Mouse (Mus musculus): ENCODE measurements around the gene Bag3. TPM values are rescaled to one million over a fixed set of nuclear protein-coding genes. Genes with fewer than 3 reads are reported as not detected.
A peak's percentile ranks its signal among the peaks of the same experiment; 100 is the strongest.

Gene Bag3
- polyA plus RNA-seq, 1 experiment from 2014 or later: 23.6 TPM

DNA sequence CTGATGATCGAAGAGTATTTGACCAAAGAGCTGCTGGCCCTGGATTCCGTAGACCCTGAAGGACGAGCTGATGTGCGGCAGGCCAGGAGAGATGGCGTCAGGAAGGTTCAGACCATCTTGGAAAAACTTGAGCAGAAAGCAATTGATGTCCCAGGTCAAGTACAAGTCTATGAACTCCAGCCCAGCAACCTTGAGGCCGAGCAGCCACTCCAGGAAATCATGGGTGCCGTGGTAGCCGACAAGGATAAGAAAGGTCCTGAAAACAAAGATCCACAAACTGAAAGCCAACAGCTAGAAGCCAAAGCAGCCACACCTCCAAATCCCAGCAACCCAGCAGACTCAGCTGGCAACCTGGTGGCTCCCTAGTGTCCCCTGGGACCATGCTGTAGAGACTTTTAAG lies 22.6 kb downstream of the Bag3 start:
- Histone ChIP-seq H3K4me1 (ENCODE audit: control insufficient read depth, insufficient read depth, low read length) (peaks cover 14% of the 10 kb centered on the region), H3K36me3 (ENCODE audit: control insufficient read depth, insufficient read depth, low read length) (peaks cover 59% of the 10 kb centered on the region), H3K27me3 (replicated peaks; ENCODE audit: control insufficient read depth, insufficient read depth, low read length) (no peaks in the 10 kb centered on the region), H3K4me3 (ENCODE audit: low read depth, low read length) (no peak overlapping the region), H3K9me3 (ENCODE audit: control insufficient read depth, low read length) (no peaks in the 10 kb centered on the region), H3K27ac (replicated peaks; ENCODE audit: low read depth, low read length) (no peak overlapping the region), H3K4me2 (ENCODE audit: low read depth, low read length) (no peak overlapping the region), H3K9ac (ENCODE audit: low read depth, low read length) (no peak overlapping the region)
- DNase-seq (ENCODE audit: low spot score) (no peak), ATAC-seq (ENCODE audit: low read depth) (no peak)
- 93% methylated on average over 8 of the region's 8 CpGs for WGBS

DNA sequence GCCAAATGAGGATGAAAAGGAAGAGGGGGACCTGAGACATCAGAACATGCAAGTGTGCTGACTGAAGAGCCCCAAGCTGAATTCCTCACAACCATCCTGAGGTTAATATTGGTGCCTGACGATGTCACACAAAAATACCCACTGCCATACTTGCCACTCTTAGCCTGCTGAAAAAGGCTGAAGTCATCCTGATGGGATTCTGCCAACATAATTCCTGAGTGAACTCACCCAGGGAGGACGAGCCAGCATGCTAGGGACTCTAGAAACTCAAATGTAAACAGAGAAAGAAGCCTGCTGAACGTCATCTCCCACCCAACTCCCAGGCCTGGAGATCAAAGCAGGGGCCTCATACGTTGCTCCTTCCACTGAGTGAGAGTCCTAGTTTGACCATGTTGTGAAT lies 25.7 kb downstream of the Bag3 start:
- Histone ChIP-seq H3K4me3 (ENCODE audit: low read depth, low read length) (no peak overlapping the region), H3K9me3 (ENCODE audit: control insufficient read depth, low read length) (no peaks in the 10 kb centered on the region), H3K4me1 (ENCODE audit: control insufficient read depth, insufficient read depth, low read length) (peaks cover 15% of the 10 kb centered on the region), H3K36me3 (ENCODE audit: control insufficient read depth, insufficient read depth, low read length) (peaks cover 38% of the 10 kb centered on the region), H3K27ac (replicated peaks; ENCODE audit: low read depth, low read length) (no peak overlapping the region), H3K27me3 (replicated peaks; ENCODE audit: control insufficient read depth, insufficient read depth, low read length) (no peaks in the 10 kb centered on the region), H3K4me2 (ENCODE audit: low read depth, low read length) (no peak overlapping the region), H3K9ac (ENCODE audit: low read depth, low read length) (no peak overlapping the region)
- WGBS: 42% methylated on average over 4 of the region's 4 CpGs
- DNase-seq (ENCODE audit: low spot score) (no peak), ATAC-seq (ENCODE audit: low read depth) (no peak)

DNA sequence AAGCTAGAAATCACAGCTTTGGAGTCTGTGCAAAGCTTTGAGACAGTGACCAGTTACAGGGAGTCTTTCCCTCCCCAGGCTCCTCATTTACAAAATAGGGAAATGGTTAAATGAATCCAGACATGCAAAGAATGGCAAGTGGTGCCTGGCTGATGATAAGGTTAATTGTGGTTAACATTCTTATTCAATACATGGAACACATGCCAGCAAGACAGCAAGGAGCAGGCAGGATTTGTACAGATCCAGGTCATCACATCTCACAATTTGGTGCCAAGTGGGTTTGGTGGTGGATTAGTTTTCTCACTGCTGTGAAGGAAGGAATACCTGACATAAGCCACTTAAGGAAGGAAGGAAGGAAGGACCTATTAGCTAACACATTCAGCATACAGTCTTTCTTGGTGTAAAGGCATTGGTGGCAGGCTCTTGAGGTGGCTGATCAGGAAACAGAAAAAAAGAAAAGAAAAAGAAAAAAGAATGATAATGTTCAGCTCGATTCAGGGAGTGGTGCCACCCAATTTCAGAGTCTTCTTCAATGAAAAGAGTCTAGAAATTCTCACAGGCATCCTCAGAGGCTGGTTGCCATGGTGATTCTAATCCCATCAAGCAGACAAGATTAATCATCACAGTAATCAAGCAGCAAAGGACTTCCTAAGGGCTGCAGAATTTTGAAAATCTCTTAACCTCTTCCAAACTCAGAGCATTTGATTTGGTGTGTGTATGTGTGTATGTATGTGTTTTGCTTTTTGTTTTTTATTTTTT lies 27.1 kb downstream of the Bag3 start:
- Histone ChIP-seq H3K4me2 (ENCODE audit: low read depth, low read length) (no peak overlapping the region), H3K27ac (replicated peaks; ENCODE audit: low read depth, low read length) (no peak overlapping the region), H3K27me3 (replicated peaks; ENCODE audit: control insufficient read depth, insufficient read depth, low read length) (no peaks in the 10 kb centered on the region), H3K9me3 (ENCODE audit: control insufficient read depth, low read length) (no peaks in the 10 kb centered on the region), H3K36me3 (ENCODE audit: control insufficient read depth, insufficient read depth, low read length) (peaks cover 31% of the 10 kb centered on the region), H3K9ac (ENCODE audit: low read depth, low read length) (no peak overlapping the region), H3K4me1 (ENCODE audit: control insufficient read depth, insufficient read depth, low read length) (peaks cover 15% of the 10 kb centered on the region), H3K4me3 (ENCODE audit: low read depth, low read length) (no peak overlapping the region)
- WGBS: 32% methylated on average over 1 of the region's 1 CpGs
- ATAC-seq (ENCODE audit: low read depth) (no peak), DNase-seq (ENCODE audit: low spot score) (no peak)

DNA sequence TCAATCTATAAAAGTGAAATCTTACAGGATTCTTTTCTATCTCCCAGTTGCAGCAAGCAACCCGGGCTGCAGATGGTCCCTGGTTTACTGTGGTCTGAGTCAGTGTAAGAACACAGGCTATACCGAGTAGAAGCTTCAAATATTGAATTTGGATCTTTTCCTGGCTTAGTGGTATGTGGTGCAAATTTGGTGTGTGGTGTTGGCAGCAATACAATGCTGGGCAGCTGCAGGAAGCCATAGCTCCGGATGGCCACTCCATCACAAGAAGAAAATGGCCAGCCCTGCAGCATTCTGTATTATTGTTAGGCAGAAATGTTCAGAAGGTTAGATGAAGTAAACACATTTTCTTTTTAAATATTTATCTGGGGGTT lies 27.7 kb downstream of the Bag3 start:
- Histone ChIP-seq H3K4me3 (ENCODE audit: low read depth, low read length) (no peak overlapping the region), H3K9ac (ENCODE audit: low read depth, low read length) (no peak overlapping the region), H3K4me2 (ENCODE audit: low read depth, low read length) (no peak overlapping the region), H3K36me3 (ENCODE audit: control insufficient read depth, insufficient read depth, low read length) (peaks cover 25% of the 10 kb centered on the region), H3K27ac (replicated peaks; ENCODE audit: low read depth, low read length) (no peak overlapping the region), H3K27me3 (replicated peaks; ENCODE audit: control insufficient read depth, insufficient read depth, low read length) (no peaks in the 10 kb centered on the region), H3K9me3 (ENCODE audit: control insufficient read depth, low read length) (no peaks in the 10 kb centered on the region), H3K4me1 (ENCODE audit: control insufficient read depth, insufficient read depth, low read length) (peaks cover 15% of the 10 kb centered on the region)
- DNase-seq (ENCODE audit: low spot score): no peak
- ATAC-seq (ENCODE audit: low read depth): no peak
- 49% methylated on average over 3 of the region's 3 CpGs for WGBS

DNA sequence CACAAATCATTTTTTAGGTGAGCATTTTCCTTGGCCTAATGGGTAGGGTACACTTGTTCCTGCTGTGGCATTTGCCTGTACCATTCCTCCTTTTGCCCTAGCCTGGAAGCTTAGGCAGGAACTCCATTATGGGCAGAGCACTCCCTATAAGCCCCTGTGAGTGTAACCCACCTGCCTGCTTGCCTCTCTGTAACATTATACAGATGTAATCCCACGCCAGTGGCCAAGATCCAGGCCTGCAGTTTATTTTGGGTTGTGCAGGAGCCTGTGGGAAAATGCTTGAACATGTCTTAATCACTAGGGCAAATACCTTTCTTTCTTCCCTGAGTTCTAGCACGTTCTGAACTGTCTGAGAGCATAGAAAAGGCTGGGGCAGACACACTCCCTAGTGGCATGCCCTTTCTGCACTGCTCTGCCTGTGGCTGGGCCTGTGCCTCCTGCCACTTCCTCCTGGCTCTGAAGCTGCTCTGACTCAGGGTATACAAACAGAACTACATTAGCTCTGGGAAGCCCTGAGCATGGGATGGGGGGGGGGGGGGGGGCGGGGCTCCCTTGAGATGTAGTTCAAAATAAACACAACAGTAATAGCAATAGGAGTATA lies 29.8 kb downstream of the Bag3 start:
- WGBS: 7% methylated on average over 3 of the region's 3 CpGs
- Histone ChIP-seq H3K4me1 (ENCODE audit: control insufficient read depth, insufficient read depth, low read length) (peaks cover 15% of the 10 kb centered on the region), H3K27ac (replicated peaks; ENCODE audit: low read depth, low read length) (0 out of 2 replicates have a peak overlapping the region, but pooled peaks have one; percentile 18), H3K36me3 (ENCODE audit: control insufficient read depth, insufficient read depth, low read length) (peaks cover 4% of the 10 kb centered on the region), H3K9ac (ENCODE audit: low read depth, low read length) (no peak overlapping the region), H3K4me2 (ENCODE audit: low read depth, low read length) (no peak overlapping the region), H3K4me3 (ENCODE audit: low read depth, low read length) (no peak overlapping the region), H3K27me3 (replicated peaks; ENCODE audit: control insufficient read depth, insufficient read depth, low read length) (no peaks in the 10 kb centered on the region), H3K9me3 (ENCODE audit: control insufficient read depth, low read length) (no peaks in the 10 kb centered on the region)
- ATAC-seq (ENCODE audit: low read depth): peak; percentile 89
- peak; percentile 79 for DNase-seq (ENCODE audit: low spot score)

DNA sequence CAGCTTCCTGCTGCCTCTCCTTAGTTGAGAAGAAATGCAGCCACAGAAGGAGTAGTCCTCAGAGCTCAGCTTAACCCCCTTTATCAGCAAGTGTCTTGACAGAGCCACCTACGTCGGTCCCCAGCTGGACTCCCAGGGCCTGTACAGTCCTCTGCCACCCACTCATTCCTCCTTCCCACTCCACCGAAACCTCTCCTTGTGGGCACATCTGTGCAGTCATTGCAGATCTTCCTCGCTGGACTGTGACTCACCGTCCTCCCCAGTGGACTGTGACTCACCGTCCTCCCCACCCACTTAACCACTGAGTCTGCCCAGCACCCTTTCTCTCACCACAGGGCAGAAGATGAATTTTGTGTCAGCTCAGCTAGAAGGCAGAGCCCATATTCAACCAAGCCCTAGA lies 31.1 kb downstream of the Bag3 start:
- H3K9me3 ChIP-seq (ENCODE audit: control insufficient read depth, low read length): no peaks in the 10 kb centered on the region
- no peak for ATAC-seq (ENCODE audit: low read depth)
- no peak overlapping the region for H3K4me3 ChIP-seq (ENCODE audit: low read depth, low read length)
- DNase-seq (ENCODE audit: low spot score): no peak
- no peaks in the 10 kb centered on the region for H3K36me3 ChIP-seq (ENCODE audit: control insufficient read depth, insufficient read depth, low read length)
- H3K4me1 ChIP-seq (ENCODE audit: control insufficient read depth, insufficient read depth, low read length): peaks cover 8% of the 10 kb centered on the region; the same call in 1 of the 2 replicates
- H3K27me3 ChIP-seq (replicated peaks; ENCODE audit: control insufficient read depth, insufficient read depth, low read length): no peaks in the 10 kb centered on the region
- H3K27ac ChIP-seq (replicated peaks; ENCODE audit: low read depth, low read length): no peak overlapping the region
- H3K9ac ChIP-seq (ENCODE audit: low read depth, low read length): no peak overlapping the region
- no peak overlapping the region for H3K4me2 ChIP-seq (ENCODE audit: low read depth, low read length)
- WGBS: 82% methylated on average over 6 of the region's 6 CpGs

DNA sequence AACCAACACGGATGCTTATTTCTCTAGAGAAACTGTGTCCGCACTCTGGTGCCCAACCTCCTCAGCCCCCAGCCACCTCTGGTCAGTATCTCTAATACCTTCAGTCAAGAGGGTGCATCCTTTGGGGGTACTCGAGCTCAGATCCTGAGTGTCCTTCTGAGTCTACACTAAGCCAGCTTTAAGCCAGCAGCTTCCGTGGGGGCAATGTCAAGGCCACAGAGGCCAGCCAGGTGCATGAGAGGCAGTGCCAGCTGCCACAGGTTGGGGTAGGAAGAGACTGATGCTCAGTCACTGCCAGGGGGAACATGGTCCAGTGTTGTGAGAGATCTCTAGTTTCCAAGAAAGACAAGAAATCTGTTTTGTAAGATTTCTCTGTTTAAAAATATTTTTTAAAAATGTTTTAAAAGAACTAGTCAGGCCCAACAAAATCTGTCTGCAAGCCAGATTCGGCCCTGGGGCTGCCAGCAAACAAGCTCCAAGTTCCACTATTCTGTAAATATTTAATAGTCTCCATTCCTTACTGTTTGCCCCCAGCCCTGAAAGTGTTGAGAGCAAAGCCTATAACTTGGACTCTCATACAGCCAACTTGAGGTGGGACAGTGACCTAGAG lies 31.8 kb downstream of the Bag3 start:
- DNase-seq (ENCODE audit: low spot score) (no peak), ATAC-seq (ENCODE audit: low read depth) (no peak)
- Histone ChIP-seq H3K9me3 (ENCODE audit: control insufficient read depth, low read length) (no peaks in the 10 kb centered on the region), H3K4me2 (ENCODE audit: low read depth, low read length) (no peak overlapping the region), H3K27ac (replicated peaks; ENCODE audit: low read depth, low read length) (no peak overlapping the region), H3K27me3 (replicated peaks; ENCODE audit: control insufficient read depth, insufficient read depth, low read length) (no peaks in the 10 kb centered on the region), H3K4me1 (ENCODE audit: control insufficient read depth, insufficient read depth, low read length) (peaks cover 3% of the 10 kb centered on the region; the same call in 1 of the 2 replicates), H3K9ac (ENCODE audit: low read depth, low read length) (no peak overlapping the region), H3K4me3 (ENCODE audit: low read depth, low read length) (no peak overlapping the region), H3K36me3 (ENCODE audit: control insufficient read depth, insufficient read depth, low read length) (no peaks in the 10 kb centered on the region)
- WGBS: 79% methylated on average over 5 of the region's 5 CpGs

DNA sequence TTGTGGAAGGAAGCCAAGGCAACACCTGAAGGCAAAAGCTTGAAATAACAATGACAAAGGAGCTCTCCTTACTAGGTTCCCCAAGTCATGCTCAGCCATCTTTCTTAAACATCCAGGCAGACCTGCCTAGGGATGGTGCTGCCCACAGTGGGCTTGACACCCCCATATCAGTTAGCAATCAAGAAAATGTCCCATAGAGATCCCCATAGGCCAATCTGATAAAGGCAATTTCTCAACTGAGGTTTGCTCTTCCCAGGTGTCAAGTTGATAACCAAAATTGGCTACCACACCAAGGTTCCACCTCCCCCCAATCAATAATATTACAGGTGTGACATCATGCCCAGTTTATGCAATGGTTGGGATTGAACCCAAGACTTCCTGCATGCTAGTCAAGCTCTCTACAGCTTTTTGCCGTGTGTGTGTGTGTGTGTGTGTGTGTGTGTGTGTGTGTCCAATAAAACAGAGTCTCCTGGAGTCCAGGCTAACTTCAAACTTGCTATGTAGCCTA lies 33.6 kb downstream of the Bag3 start:
- ATAC-seq (ENCODE audit: low read depth): no peak

More for the DNA sequence above, 33.6 kb downstream of the Bag3 start:
- no peak for DNase-seq (ENCODE audit: low spot score)
- 75% methylated on average over 1 of the region's 1 CpGs for WGBS
- H3K4me3 ChIP-seq (ENCODE audit: low read depth, low read length): no peak overlapping the region
- H3K36me3 ChIP-seq (ENCODE audit: control insufficient read depth, insufficient read depth, low read length): no peaks in the 10 kb centered on the region
- H3K9me3 ChIP-seq (ENCODE audit: control insufficient read depth, low read length): no peaks in the 10 kb centered on the region
- 0 out of 2 replicates have a peak, but pooled peaks cover 3% of the 10 kb centered on the region for H3K4me1 ChIP-seq (ENCODE audit: control insufficient read depth, insufficient read depth, low read length)
- H3K4me2 ChIP-seq (ENCODE audit: low read depth, low read length): no peak overlapping the region
- no peaks in the 10 kb centered on the region for H3K27me3 ChIP-seq (replicated peaks; ENCODE audit: control insufficient read depth, insufficient read depth, low read length)
- H3K27ac ChIP-seq (replicated peaks; ENCODE audit: low read depth, low read length): no peak overlapping the region
- no peak overlapping the region for H3K9ac ChIP-seq (ENCODE audit: low read depth, low read length)
